Mouse (Mus musculus) midbrain, embryonic 10.5 days (tissue): ENCODE measurements around the gene Muc3a. TPM values are rescaled to one million over a fixed set of nuclear protein-coding genes. Genes with fewer than 3 reads are reported as not detected.

Experiments
- DNase-seq: peaks from one replicate; pipeline ENCODE4 v3.0.0-alpha.2; 2017; ENCODE audit warnings: low spot score
- H3K27ac ChIP-seq: fragments of 300-500 bp; sonication (generic); replicated peaks from 2 replicates; pipeline ENCODE4 v1.5.1; 2016; ENCODE audit warnings: mild to moderate bottlenecking
- H3K27me3 ChIP-seq: fragments of 300-500 bp; sonication (generic); 2 replicates; pipeline ENCODE4 v1.6.1; 2016; ENCODE audit warnings: low read depth, mild to moderate bottlenecking; ENCODE audit not compliant: poor library complexity, severe bottlenecking
- H3K36me3 ChIP-seq: fragments of 300-500 bp; sonication (generic); 2 replicates; pipeline ENCODE4 v1.6.1; 2016; ENCODE audit warnings: mild to moderate bottlenecking, moderate library complexity
- H3K4me1 ChIP-seq: fragments of 300-500 bp; sonication (generic); 2 replicates; pipeline ENCODE4 v1.6.1; 2016
- H3K4me3 ChIP-seq: fragments of 300-500 bp; sonication (generic); 2 replicates; pipeline ENCODE4 v1.5.1; 2016; ENCODE audit warnings: mild to moderate bottlenecking, moderate library complexity
- H3K9me3 ChIP-seq: fragments of 300-500 bp; sonication (generic); replicated peaks from 2 replicates; pipeline ENCODE4 v1.6.1; 2016; ENCODE audit warnings: mild to moderate bottlenecking
- WGBS: fragments of 180-500 bp; shearing (Covaris S2); methylation state at CpG from one replicate; pipeline ENCODE4 v1.1.7; 2016; 5-methylcytosine and 5-hydroxymethylcytosine counted together
- polyA plus RNA-seq: library from polyadenylated mRNA; unstranded; fragments of >200 nt; fragmentation: Nextera tagmentation; extraction: Ambion mirVana; gene quantifications from 2 replicates; pipeline ENCODE4 v1.2.1, GENCODE M21; 2016

Gene Muc3a
- polyA plus RNA-seq, result 0.14 TPM in 1 of 2 replicates, not detected in the other

- 71% methylated on average over 2 of the region's 2 CpGs for WGBS
- no peak for DNase-seq
- Histone ChIP-seq H3K4me1 (peaks cover 8% of the 10 kb centered on the region; the same call in 1 of the 2 replicates), H3K27ac (0 out of 2 replicates have a peak within 1 kb of the TSS, but pooled peaks have one; percentile 28), H3K36me3 (no peaks in the 10 kb centered on the region), H3K27me3 (no peaks in the 10 kb centered on the region), H3K4me3 (no peak within 1 kb of the TSS), H3K9me3 (no peaks in the 10 kb centered on the region)
These were observed at the start of gene Muc3a for GRCm38 (mm10) chr5:137212289-137212688. Muc3a (minus strand) TSS chr5:137212389.

- H3K4me3 ChIP-seq, result no peak overlapping the region
- no peaks in the 10 kb centered on the region for H3K9me3 ChIP-seq
- WGBS, result 28% methylated on average over 17 of the region's 17 CpGs
- H3K27ac ChIP-seq, result no peak overlapping the region
- no peaks in the 10 kb centered on the region for H3K27me3 ChIP-seq
- peaks cover 8% of the 10 kb centered on the region; the same call in 1 of the 2 replicates for H3K4me1 ChIP-seq
- no peak for DNase-seq
- no peaks in the 10 kb centered on the region for H3K36me3 ChIP-seq
These were observed 917 bp downstream of the Muc3a start for GRCm38 (mm10) chr5:137211114-137211829.

GRCm38 (mm10) chr5:137210689-137211088, 1.5 kb downstream of the Muc3a start:
- 70% methylated on average over 8 of the region's 8 CpGs for WGBS
- peaks cover 8% of the 10 kb centered on the region; the same call in 1 of the 2 replicates for H3K4me1 ChIP-seq
- no peak overlapping the region for H3K4me3 ChIP-seq
- no peaks in the 10 kb centered on the region for H3K27me3 ChIP-seq
- no peak for DNase-seq
- no peaks in the 10 kb centered on the region for H3K36me3 ChIP-seq
- no peak overlapping the region for H3K27ac ChIP-seq
- H3K9me3 ChIP-seq, result no peaks in the 10 kb centered on the region

GRCm38 (mm10) chr5:137205301-137205700, 6.9 kb downstream of the Muc3a start:
- no peak overlapping the region for H3K27ac ChIP-seq
- no peaks in the 10 kb centered on the region for H3K4me1 ChIP-seq
- no peaks in the 10 kb centered on the region for H3K27me3 ChIP-seq
- H3K4me3 ChIP-seq, result no peak overlapping the region
- DNase-seq, result no peak
- no peaks in the 10 kb centered on the region for H3K9me3 ChIP-seq
- no peaks in the 10 kb centered on the region for H3K36me3 ChIP-seq
- WGBS, result 84% methylated on average over 3 of the region's 3 CpGs

GRCm38 (mm10) chr5:137194488-137195120, 17.6 kb downstream of the Muc3a start:
- Histone ChIP-seq H3K27me3 (peaks cover 11% of the 10 kb centered on the region), H3K4me3 (no peak overlapping the region), H3K27ac (no peak overlapping the region), H3K4me1 (peaks cover 8% of the 10 kb centered on the region), H3K9me3 (0 out of 2 replicates have a peak, but pooled peaks cover 7% of the 10 kb centered on the region), H3K36me3 (no peaks in the 10 kb centered on the region)
- WGBS, result 80% methylated on average over 8 of the region's 8 CpGs
- DNase-seq, result no peak

- 81% methylated on average over 8 of the region's 8 CpGs for WGBS
- 0 out of 2 replicates have a peak, but pooled peaks cover 7% of the 10 kb centered on the region for H3K9me3 ChIP-seq
- no peak overlapping the region for H3K27ac ChIP-seq
- H3K36me3 ChIP-seq, result no peaks in the 10 kb centered on the region
- no peak for DNase-seq
- H3K4me1 ChIP-seq, result peaks cover 13% of the 10 kb centered on the region
- H3K4me3 ChIP-seq, result no peak overlapping the region
- peaks cover 21% of the 10 kb centered on the region for H3K27me3 ChIP-seq
These were observed 18.8 kb downstream of the Muc3a start for GRCm38 (mm10) chr5:137193279-137193952.

- 4% methylated on average over 34 of the region's 34 CpGs for WGBS
- Histone ChIP-seq H3K9me3 (0 out of 2 replicates have a peak, but pooled peaks cover 7% of the 10 kb centered on the region), H3K4me3 (peak overlapping the region; percentile 60), H3K36me3 (no peaks in the 10 kb centered on the region), H3K4me1 (peaks cover 5% of the 10 kb centered on the region), H3K27me3 (peaks cover 24% of the 10 kb centered on the region), H3K27ac (peak overlapping the region; percentile 83)
- peak; percentile 44 for DNase-seq
These were observed 22.9 kb downstream of the Muc3a start for GRCm38 (mm10) chr5:137189326-137189725.

GRCm38 (mm10) chr5:137185362-137185761, 26.8 kb downstream of the Muc3a start:
- no peak for DNase-seq
- Histone ChIP-seq H3K36me3 (no peaks in the 10 kb centered on the region), H3K4me3 (no peak overlapping the region), H3K4me1 (peaks cover 5% of the 10 kb centered on the region), H3K9me3 (no peaks in the 10 kb centered on the region), H3K27ac (no peak overlapping the region), H3K27me3 (peaks cover 20% of the 10 kb centered on the region)
- WGBS, result 91% methylated on average over 8 of the region's 8 CpGs

- Histone ChIP-seq H3K27ac (no peak overlapping the region), H3K4me3 (no peak overlapping the region), H3K36me3 (no peaks in the 10 kb centered on the region), H3K9me3 (no peaks in the 10 kb centered on the region), H3K4me1 (no peaks in the 10 kb centered on the region), H3K27me3 (no peaks in the 10 kb centered on the region)
- DNase-seq, result no peak
- 83% methylated on average over 8 of the region's 8 CpGs for WGBS
These were observed 32.4 kb downstream of the Muc3a start for GRCm38 (mm10) chr5:137179646-137180374.

- no peaks in the 10 kb centered on the region for H3K36me3 ChIP-seq
- DNase-seq, result no peak
- H3K27ac ChIP-seq, result no peak overlapping the region
- H3K4me3 ChIP-seq, result no peak overlapping the region
- WGBS, result 88% methylated on average over 6 of the region's 6 CpGs
- no peaks in the 10 kb centered on the region for H3K27me3 ChIP-seq
- H3K9me3 ChIP-seq, result no peaks in the 10 kb centered on the region
- H3K4me1 ChIP-seq, result no peaks in the 10 kb centered on the region
These were observed 38.2 kb downstream of the Muc3a start for GRCm38 (mm10) chr5:137173967-137174366.

GRCm38 (mm10) chr5:137172591-137172990, 39.6 kb downstream of the Muc3a start:
- DNase-seq, result no peak
- no peaks in the 10 kb centered on the region for H3K4me1 ChIP-seq
- WGBS, result 5% methylated on average over 1 of the region's 1 CpGs
- H3K36me3 ChIP-seq, result no peaks in the 10 kb centered on the region
- H3K4me3 ChIP-seq, result no peak overlapping the region
- H3K27me3 ChIP-seq, result no peaks in the 10 kb centered on the region
- no peak overlapping the region for H3K27ac ChIP-seq
- H3K9me3 ChIP-seq, result no peaks in the 10 kb centered on the region

GRCm38 (mm10) chr5:137171478-137171877, 40.7 kb downstream of the Muc3a start:
- H3K4me3 ChIP-seq, result no peak overlapping the region
- H3K9me3 ChIP-seq, result no peaks in the 10 kb centered on the region
- no peaks in the 10 kb centered on the region for H3K4me1 ChIP-seq
- WGBS, result 86% methylated on average over 7 of the region's 7 CpGs
- H3K27me3 ChIP-seq, result no peaks in the 10 kb centered on the region
- DNase-seq, result no peak
- no peak overlapping the region for H3K27ac ChIP-seq
- H3K36me3 ChIP-seq, result no peaks in the 10 kb centered on the region
